Mouse (Mus musculus): Measurements from ENCODE around the gene Ptprcap.
"Not testable (repeated sequence)": the region's sequence is repeated elsewhere in the genome, so short reads cannot be mapped to it uniquely, and the experiment has no call there.

Gene Ptprcap

GRCm38 (mm10) chr19:4153232-4153654, at the start of gene Ptprcap:
Gene Ptprcap (plus strand): TSS chr19:4153604.
- no peak for DNase-seq (ENCODE audit: inconsistent age in 2 of 2, low spot score in 1 of 2)

- no peak for DNase-seq (ENCODE audit: inconsistent age in 2 of 2, low spot score in 1 of 2)
These were observed 49.6 kb upstream of the Ptprcap start for GRCm38 (mm10) chr19:4103792-4104191.

- DNase-seq (ENCODE audit: inconsistent age in 2 of 2, low spot score in 1 of 2): no peak
These were observed 48.7 kb upstream of the Ptprcap start for GRCm38 (mm10) chr19:4104675-4105194.

- no peak for DNase-seq (ENCODE audit: inconsistent age in 2 of 2, low spot score in 1 of 2)
These were observed 46.8 kb upstream of the Ptprcap start for GRCm38 (mm10) chr19:4106654-4107053.

- DNase-seq (ENCODE audit: inconsistent age in 2 of 2, low spot score in 1 of 2): no peak
These were observed 44.9 kb upstream of the Ptprcap start for GRCm38 (mm10) chr19:4108535-4108934.

- DNase-seq (ENCODE audit: inconsistent age in 2 of 2, low spot score in 1 of 2): peak; percentile 45 to 63
These were observed 41.1 kb upstream of the Ptprcap start for GRCm38 (mm10) chr19:4112063-4112960.

- DNase-seq (ENCODE audit: inconsistent age in 2 of 2, low spot score in 1 of 2): peak; percentile 98 to 99
These were observed 40.1 kb upstream of the Ptprcap start for GRCm38 (mm10) chr19:4113186-4113805.

GRCm38 (mm10) chr19:4113806-4114230, 39.6 kb upstream of the Ptprcap start:
- DNase-seq (ENCODE audit: inconsistent age in 2 of 2, low spot score in 1 of 2): peak; percentile 67 to 87

- no peak for DNase-seq (ENCODE audit: inconsistent age in 2 of 2, low spot score in 1 of 2)
These were observed 38.9 kb upstream of the Ptprcap start for GRCm38 (mm10) chr19:4114551-4114950.

- no peak for DNase-seq (ENCODE audit: inconsistent age in 2 of 2, low spot score in 1 of 2)
These were observed 38.3 kb upstream of the Ptprcap start for GRCm38 (mm10) chr19:4115144-4115543.

GRCm38 (mm10) chr19:4115816-4116215, 37.6 kb upstream of the Ptprcap start:
- DNase-seq (ENCODE audit: inconsistent age in 2 of 2, low spot score in 1 of 2): no peak

GRCm38 (mm10) chr19:4117006-4117405, 36.4 kb upstream of the Ptprcap start:
- DNase-seq (ENCODE audit: inconsistent age in 2 of 2, low spot score in 1 of 2): no peak

GRCm38 (mm10) chr19:4118350-4118749, 35.1 kb upstream of the Ptprcap start:
- DNase-seq (ENCODE audit: inconsistent age in 2 of 2, low spot score in 1 of 2): no peak

- no peak for DNase-seq (ENCODE audit: inconsistent age in 2 of 2, low spot score in 1 of 2)
These were observed 33.5 kb upstream of the Ptprcap start for GRCm38 (mm10) chr19:4119716-4120487.

GRCm38 (mm10) chr19:4120496-4120895, 32.9 kb upstream of the Ptprcap start:
- DNase-seq (ENCODE audit: inconsistent age in 2 of 2, low spot score in 1 of 2): no peak

- peak; percentile 98 to 99 for DNase-seq (ENCODE audit: inconsistent age in 2 of 2, low spot score in 1 of 2)
These were observed 32.2 kb upstream of the Ptprcap start for GRCm38 (mm10) chr19:4121097-4121805.

- DNase-seq (ENCODE audit: inconsistent age in 2 of 2, low spot score in 1 of 2): not testable (repeated sequence)
These were observed 31.5 kb upstream of the Ptprcap start for GRCm38 (mm10) chr19:4121896-4122295.

- no peak for DNase-seq (ENCODE audit: inconsistent age in 2 of 2, low spot score in 1 of 2)
These were observed 30.7 kb upstream of the Ptprcap start for GRCm38 (mm10) chr19:4122411-4123370.

- no peak for DNase-seq (ENCODE audit: inconsistent age in 2 of 2, low spot score in 1 of 2)
These were observed 29.0 kb upstream of the Ptprcap start for GRCm38 (mm10) chr19:4124432-4124831.

Data from adrenal gland, adult (tissue).